9 mouse cellular contexts compared by ENCODE assay signal in the genomic region with DNA sequence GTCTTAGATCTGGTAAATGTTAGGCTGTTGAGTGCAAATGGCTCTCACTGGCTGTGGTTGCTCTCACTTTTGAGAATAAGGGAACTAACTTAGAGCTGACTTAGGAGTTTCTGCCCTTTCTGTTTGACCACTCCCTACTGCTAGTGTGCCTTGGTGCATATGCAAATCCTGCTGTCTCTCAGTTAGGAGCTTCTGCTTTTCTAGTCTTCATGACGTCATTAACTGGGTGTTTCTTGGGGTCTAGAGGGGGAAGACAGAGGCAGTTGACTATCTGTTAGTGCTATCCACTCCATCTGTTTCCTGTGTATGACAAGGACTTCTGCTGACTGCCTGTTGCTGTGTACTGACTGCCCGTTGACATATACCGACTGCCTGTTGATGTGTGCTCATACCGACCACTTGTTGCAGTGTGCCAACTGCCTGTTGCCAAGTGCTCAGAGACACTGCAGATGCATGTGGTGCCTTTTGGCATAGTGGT. TPM values are rescaled to one million over a fixed set of nuclear protein-coding genes. Genes with fewer than 3 reads are reported as not detected.
DNase-seq lines count a peak whose midpoint lies in the region; ATAC-seq and TF ChIP-seq lines count a peak whose summit lies in the region.
"Had no signal": no experiment of that assay in that cellular context is flagged by ENCODE, and none has a peak within 500 bp of the region (broad histone marks: within the 10 kb centered on the region; RNA-seq: fewer than 3 reads in every experiment).

No protein-coding gene starts in this region.

- peaks cover 34% of the 10 kb centered on the region for H3K4me1 ChIP-seq in bone marrow macrophage, adult 2 months (ENCODE audit: control insufficient read depth, insufficient read depth, low read length)
- H3K4me1 ChIP-seq in liver, embryonic 11.5 days (replicated peaks; ENCODE audit: control insufficient read depth, insufficient read depth, low read length) = peaks cover 53% of the 10 kb centered on the region

- peak; percentile 26 for DNase-seq in layer of hippocampus, adult 9-10 months (ENCODE audit: low spot score)
- DNase-seq in layer of hippocampus, postnatal 36 days = no peak
- no peak for DNase-seq in liver, embryonic 11.5 days (ENCODE audit: low spot score)
- peak; percentile 19 to 40 for DNase-seq in spleen, postnatal 10 days (ENCODE audit: low spot score in 2 of 2)
- no peak for DNase-seq in frontal cortex, postnatal 25 days (ENCODE audit: low spot score in 2 of 2)
- no peak for DNase-seq in gastrocnemius, postnatal 25 days
- no peak for DNase-seq in left cerebral cortex, adult 2 months (ENCODE audit: extremely low spot score in 1 of 2, low spot score in 2 of 2)

- 34% methylated on average over 4 of the region's 4 CpGs for WGBS in liver, embryonic 11.5 days

- no peaks in the 10 kb centered on the region for H3K27me3 ChIP-seq in liver, embryonic 11.5 days (replicated peaks; ENCODE audit: control insufficient read depth, insufficient read depth, low read length)
- H3K27me3 ChIP-seq: neural tube, embryonic 13.5 days had no signal

- TF ChIP-seq CTCF in bone marrow macrophage, adult 2 months (IDR thresholded peaks at IDR 0.05; ENCODE audit: low read depth, low read length) = no peak
- no peak for TF ChIP-seq CTCF in left cerebral cortex, adult 2 months (IDR thresholded peaks at IDR 0.05)

- TF ChIP-seq POLR2A in bone marrow macrophage, adult 2 months (IDR thresholded peaks at IDR 0.05; ENCODE audit: borderline replicate concordance, low read depth, low read length) = no peak

- ATAC-seq in liver, embryonic 11.5 days (replicated peaks; ENCODE audit: low FRiP score) = peak; percentile 93

- intact Hi-C loops in left cerebral cortex, adult 2 months (cut with DNase I) = no loop called here

- H3K4me3 ChIP-seq in bone marrow macrophage, adult 2 months (ENCODE audit: insufficient read depth, low read length) = no peak overlapping the region; the same call in 1 of the 2 replicates
- no peak overlapping the region for H3K4me3 ChIP-seq in liver, embryonic 11.5 days (ENCODE audit: low read depth, low read length)
- no peak overlapping the region for H3K4me3 ChIP-seq in left cerebral cortex, adult 2 months
- H3K4me3 ChIP-seq: neural tube, embryonic 13.5 days had no signal

- H3K4me2 ChIP-seq in liver, embryonic 11.5 days = peak overlapping the region; percentile 7
- H3K4me2 ChIP-seq: neural tube, embryonic 13.5 days had no signal

- H3K9me3 ChIP-seq in liver, embryonic 11.5 days (ENCODE audit: control insufficient read depth, low read length) = no peaks in the 10 kb centered on the region
- H3K9me3 ChIP-seq: neural tube, embryonic 13.5 days had no signal

- H3K27ac ChIP-seq in bone marrow macrophage, adult 2 months (ENCODE audit: insufficient read depth, low read depth, low read length) = peak overlapping the region; percentile 79
- H3K27ac ChIP-seq in liver, embryonic 11.5 days (ENCODE audit: low read depth, low read length) = peak overlapping the region; percentile 82
- H3K27ac ChIP-seq in left cerebral cortex, adult 2 months = no peak overlapping the region
- H3K27ac ChIP-seq: neural tube, embryonic 13.5 days had no signal

- no peak overlapping the region for H3K9ac ChIP-seq in liver, embryonic 11.5 days (ENCODE audit: low read depth, low read length)
- H3K9ac ChIP-seq: neural tube, embryonic 13.5 days had no signal

- no peaks in the 10 kb centered on the region for H3K36me3 ChIP-seq in liver, embryonic 11.5 days (ENCODE audit: control insufficient read depth, insufficient read depth, low read length)
- H3K36me3 ChIP-seq: neural tube, embryonic 13.5 days had no signal

RNA-seq across cellular contexts. Expression of gene Sipa1l1, which starts 56.7 kb away (rescaled TPM):
- total RNA-seq in layer of hippocampus, postnatal 36 days (2021) = 100 to 1,000 TPM; 208 to 226 TPM
- polyA plus RNA-seq in bone marrow macrophage, adult 2 months (2012; ENCODE audit: insufficient read depth, insufficient read length, missing spikeins) = 16.7 and 17.2 TPM in 2 replicates
- polyA plus RNA-seq in liver, embryonic 11.5 days (2014; fragmentation: Nextera tagmentation; extraction: Ambion mirVana) = 21.0 and 21.1 TPM in 2 replicates
- 10 to 100 TPM in 1 of 2 experiments, 1 to 10 TPM in 1; 8.5 to 10.0 TPM for total RNA-seq in gastrocnemius, postnatal 25 days (2021)
- total RNA-seq in left cerebral cortex, adult 2 months (2021) = 100 to 1,000 TPM; 311 to 327 TPM

Comparison
In these comparisons a context has a peak if more than half of its experiments do, and no peak if none do; other contexts are left out.
1. DNase-seq: peak in layer of hippocampus, adult 9-10 months (single experiment) and spleen, postnatal 10 days (2 of 2); none in layer of hippocampus, postnatal 36 days (0 of 2), liver, embryonic 11.5 days (single experiment), frontal cortex, postnatal 25 days (0 of 2), gastrocnemius, postnatal 25 days (single experiment) and left cerebral cortex, adult 2 months (0 of 2).
2. RNA of gene Sipa1l1, which starts 56.7 kb away (total RNA-seq): 311 to 327 TPM in left cerebral cortex, adult 2 months and 208 to 226 TPM in layer of hippocampus, postnatal 36 days; 8.5 to 10.0 TPM in gastrocnemius, postnatal 25 days; every median in the first group is over 10 times any median in the second.